Mouse (Mus musculus): ENCODE data around the gene Wwox. TPM values are rescaled to one million over a fixed set of nuclear protein-coding genes. Genes with fewer than 3 reads are reported as not detected.
A peak's percentile ranks its signal among the peaks of the same experiment; 100 is the strongest.

The Wwox gene
- total RNA-seq, 2 experiments from 2014 or later = 12.5 to 12.9 TPM

- no peak for DNase-seq
- intact Hi-C loops (cut with DNase I) = no loop called here
These were observed 488.5 kb downstream of the Wwox start for GRCm38 (mm10) chr8:114927917-114928316.

- intact Hi-C loops (cut with DNase I) = no loop called here
- no peak for DNase-seq
These were observed 490.1 kb downstream of the Wwox start for GRCm38 (mm10) chr8:114929597-114929996.

- intact Hi-C loops (cut with DNase I) = no loop called here
- DNase-seq = no peak
These were observed 492.7 kb downstream of the Wwox start for GRCm38 (mm10) chr8:114932071-114932630.

- intact Hi-C loops (cut with DNase I) = no loop called here
- DNase-seq = no peak
These were observed 493.8 kb downstream of the Wwox start for GRCm38 (mm10) chr8:114933248-114933647.

GRCm38 (mm10) chr8:114936887-114937286 is 497.4 kb downstream of the Wwox start:
- DNase-seq = peak; percentile 39
- intact Hi-C loops (cut with DNase I) = no loop called here

- DNase-seq = no peak
- intact Hi-C loops (cut with DNase I) = no loop called here
These were observed 499.9 kb downstream of the Wwox start for GRCm38 (mm10) chr8:114939338-114939737.

GRCm38 (mm10) chr8:114941096-114941495 is 501.6 kb downstream of the Wwox start:
- DNase-seq = no peak
- intact Hi-C loops (cut with DNase I) = no loop called here

GRCm38 (mm10) chr8:114941644-114942043 is 502.2 kb downstream of the Wwox start:
- DNase-seq = no peak
- intact Hi-C loops (cut with DNase I) = no loop called here

- no peak for DNase-seq
- intact Hi-C loops (cut with DNase I) = no loop called here
These were observed 508.5 kb downstream of the Wwox start for GRCm38 (mm10) chr8:114947921-114948320.

- intact Hi-C loops (cut with DNase I) = no loop called here
- no peak for DNase-seq
These were observed 517.1 kb downstream of the Wwox start for GRCm38 (mm10) chr8:114956377-114957168.

GRCm38 (mm10) chr8:114958437-114959107 is 519.1 kb downstream of the Wwox start:
- intact Hi-C loops (cut with DNase I) = no loop called here
- no peak for DNase-seq

GRCm38 (mm10) chr8:114959406-114959805 is 520.0 kb downstream of the Wwox start:
- DNase-seq = no peak
- intact Hi-C loops (cut with DNase I) = no loop called here

GRCm38 (mm10) chr8:114962494-114962893 is 523.0 kb downstream of the Wwox start:
- DNase-seq = no peak
- intact Hi-C loops (cut with DNase I) = no loop called here

- intact Hi-C loops (cut with DNase I) = no loop called here
- DNase-seq = no peak
These were observed 523.8 kb downstream of the Wwox start for GRCm38 (mm10) chr8:114963282-114963681.

GRCm38 (mm10) chr8:114964206-114964605 is 524.8 kb downstream of the Wwox start:
- intact Hi-C loops (cut with DNase I) = no loop called here

GRCm38 (mm10) chr8:114968842-114969241 is 529.4 kb downstream of the Wwox start:
- DNase-seq = no peak
- intact Hi-C loops (cut with DNase I) = no loop called here

More at GRCm38 (mm10) chr8:114964206-114964605, 524.8 kb downstream of the Wwox start:
- no peak for DNase-seq

- DNase-seq = peak; percentile 72
- intact Hi-C loops (cut with DNase I) = no loop called here
These were observed 531.9 kb downstream of the Wwox start for GRCm38 (mm10) chr8:114971378-114971777.

GRCm38 (mm10) chr8:114973002-114973461 is 533.6 kb downstream of the Wwox start:
- no peak for DNase-seq
- intact Hi-C loops (cut with DNase I) = no loop called here

GRCm38 (mm10) chr8:114974336-114974950 is 535.0 kb downstream of the Wwox start:
- DNase-seq = no peak
- intact Hi-C loops (cut with DNase I) = no loop called here

- intact Hi-C loops (cut with DNase I) = no loop called here
- no peak for DNase-seq
These were observed 538.3 kb downstream of the Wwox start for GRCm38 (mm10) chr8:114977746-114978145.
